Mouse (Mus musculus): ENCODE results near the gene Tmem178b. TPM values are rescaled to one million over a fixed set of nuclear protein-coding genes. Genes with fewer than 3 reads are reported as not detected.

Gene Tmem178b
- total RNA-seq, 2 experiments from 2014 or later = 10.5 to 26.1 TPM

GRCm38 (mm10) chr6:40300707-40301106, 427.6 kb downstream of the Tmem178b start:
- no peak for DNase-seq

- peak; percentile 68 to 69 for DNase-seq
Measured at GRCm38 (mm10) chr6:40303379-40303778, 430.3 kb downstream of the Tmem178b start.

Other genes with a start within 250 kb of the Tmem178b start
- gene Braf, start 147.8 kb upstream of the Tmem178b start, total RNA-seq (2021) = 10 to 100 TPM; 40.2 to 41.4 TPM
- 10 to 100 TPM; 71.1 to 84.6 TPM for gene Mrps33, start 62.3 kb upstream of the Tmem178b start, total RNA-seq (2021)